Mouse (Mus musculus): ENCODE results near the gene Ces5a.

GRCm38 (mm10) chr8:93535730-93536129, at the start of gene Ces5a:
- TF ChIP-seq POLR2A (IDR thresholded peaks at IDR 0.05; ENCODE audit: low read depth, low read length) (no peak), CTCF (IDR thresholded peaks at IDR 0.05; ENCODE audit: borderline replicate concordance, insufficient read depth, low read length) (no peak)

Measured in embryonic fibroblast, embryonic 13.5 days (primary cell).